Mouse (Mus musculus) right cerebral cortex, adult 2 months (tissue): ENCODE measurements around the gene Sh3d21.
"Not testable (repeated sequence)": the region's sequence is repeated elsewhere in the genome, so short reads cannot be mapped to it uniquely, and the experiment has no call there.

Experiments used
- DNase-seq, 2 experiments: peaks; one replicate each; pipeline ENCODE4 v3.0.0; 2021 to 2022; ENCODE audit warnings: low spot score in 2 of 2

The Sh3d21 gene

DNA sequence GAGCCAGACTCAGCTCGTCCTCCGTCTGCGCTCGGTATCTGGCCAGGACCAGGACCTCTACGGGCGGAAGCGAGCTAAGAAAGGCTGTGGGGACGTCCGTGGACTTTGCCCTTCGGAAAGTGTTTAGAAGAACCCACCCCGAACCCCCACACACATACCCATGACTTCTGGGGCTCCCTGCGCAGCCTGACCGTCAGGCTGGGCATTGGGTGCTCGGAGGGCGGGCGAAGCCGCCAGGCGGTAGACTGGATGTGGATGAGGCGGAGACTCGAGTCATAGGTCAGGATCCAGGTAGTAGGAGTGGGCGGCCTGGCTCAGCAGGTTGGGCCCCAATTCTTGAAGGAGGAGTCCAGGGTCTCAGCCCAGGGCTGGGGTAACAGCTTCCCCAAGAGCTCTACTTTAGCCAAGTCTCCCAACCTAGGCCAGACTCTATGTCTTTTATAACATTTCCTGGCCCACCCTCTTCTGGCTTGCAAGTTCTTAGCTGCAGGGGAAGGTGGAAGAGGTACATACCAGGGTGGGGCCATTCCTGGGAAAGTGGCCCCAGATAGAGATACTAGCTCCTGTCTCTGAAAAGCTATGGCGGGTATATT is at the start of gene Sh3d21:
Gene Sh3d21, minus strand, starts transcription at position 425 of the 593 bp plus-strand sequence.
- DNase-seq: no peak

DNA sequence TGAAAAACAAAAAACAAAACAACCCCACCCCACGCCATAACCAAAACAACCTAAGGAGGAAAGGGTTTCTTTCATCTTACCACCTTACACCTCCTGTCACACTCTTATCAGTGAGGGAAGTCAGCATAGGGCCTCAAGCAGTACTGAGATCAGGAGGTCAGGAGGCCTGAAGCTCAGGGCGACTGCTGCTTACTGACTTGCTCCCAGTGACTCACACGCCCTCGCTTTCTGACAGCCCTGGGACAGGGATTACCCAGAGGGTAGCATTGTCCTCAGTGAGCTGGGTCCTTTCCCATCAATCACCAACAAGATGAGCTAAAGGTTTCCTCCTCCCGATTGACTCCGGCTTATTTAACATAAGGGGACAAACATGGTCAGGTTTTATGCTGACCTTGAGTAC is 43.8 kb upstream of the Sh3d21 start:
- DNase-seq: no peak

DNA sequence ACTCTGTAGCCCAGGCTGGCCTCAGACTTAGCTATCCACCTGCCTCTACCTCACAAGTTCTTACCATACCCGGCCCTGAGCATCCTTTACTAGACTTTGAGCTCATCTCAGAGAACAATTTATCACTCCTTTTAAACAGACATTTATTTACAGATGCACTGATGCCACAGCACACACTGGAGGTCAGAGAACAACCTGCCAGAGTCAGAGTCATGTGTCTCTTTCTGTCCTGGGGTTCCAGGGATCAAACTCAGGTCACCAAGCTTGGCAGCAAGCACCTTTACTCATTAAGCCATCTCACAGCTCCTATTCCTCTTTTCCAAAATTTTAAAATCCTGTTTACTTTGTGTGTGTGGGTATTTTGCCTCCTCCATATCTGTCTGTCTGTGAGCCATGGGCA is 42.1 kb upstream of the Sh3d21 start:
- no peak for DNase-seq

DNA sequence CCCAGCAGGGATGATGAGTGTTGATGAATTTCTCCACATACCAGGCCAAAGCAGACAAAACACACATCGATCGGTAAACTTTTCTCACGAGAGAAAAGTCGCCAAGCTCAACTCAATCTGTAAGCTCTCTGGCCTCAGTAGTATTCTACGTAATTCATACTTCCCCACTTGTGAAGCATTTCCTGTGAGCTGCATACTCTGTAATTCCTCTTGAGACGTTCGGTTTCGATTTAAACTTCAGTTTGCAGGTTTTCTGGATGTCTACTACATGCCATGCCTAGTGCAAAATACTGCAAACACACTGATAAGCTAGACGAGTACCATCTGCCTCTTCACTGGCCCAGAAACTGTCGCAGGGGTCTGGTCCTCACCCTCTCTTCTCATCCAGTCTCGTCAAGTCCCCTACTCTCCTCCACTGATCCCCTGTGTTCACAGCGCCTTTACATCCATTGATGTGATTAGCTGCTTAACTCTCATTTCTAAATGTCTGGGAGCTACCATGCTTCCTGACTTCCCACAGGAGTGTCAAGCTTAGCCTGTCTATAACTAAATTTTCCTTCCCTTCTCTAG is 41.5 kb upstream of the Sh3d21 start:
- DNase-seq: no peak

DNA sequence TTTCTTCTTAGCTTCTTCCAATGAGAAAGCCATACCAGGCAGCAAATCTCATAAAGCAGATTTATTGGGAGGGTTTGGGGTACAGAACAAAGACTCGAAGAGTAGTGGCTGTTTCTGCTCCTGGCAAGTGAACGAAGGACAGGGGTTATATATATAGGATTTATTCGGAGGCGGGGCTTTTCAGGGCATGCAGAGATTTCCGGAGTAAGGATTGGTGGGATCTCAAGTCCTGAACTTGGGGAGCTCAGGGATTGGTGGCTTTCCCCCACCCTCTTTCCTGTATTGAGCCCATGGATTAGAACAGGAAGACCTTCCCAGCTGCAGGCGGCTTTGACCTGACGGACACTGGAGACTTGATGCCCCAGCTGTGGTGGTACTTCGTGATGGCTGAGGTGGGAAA is 40.7 kb upstream of the Sh3d21 start:
- DNase-seq: no peak

DNA sequence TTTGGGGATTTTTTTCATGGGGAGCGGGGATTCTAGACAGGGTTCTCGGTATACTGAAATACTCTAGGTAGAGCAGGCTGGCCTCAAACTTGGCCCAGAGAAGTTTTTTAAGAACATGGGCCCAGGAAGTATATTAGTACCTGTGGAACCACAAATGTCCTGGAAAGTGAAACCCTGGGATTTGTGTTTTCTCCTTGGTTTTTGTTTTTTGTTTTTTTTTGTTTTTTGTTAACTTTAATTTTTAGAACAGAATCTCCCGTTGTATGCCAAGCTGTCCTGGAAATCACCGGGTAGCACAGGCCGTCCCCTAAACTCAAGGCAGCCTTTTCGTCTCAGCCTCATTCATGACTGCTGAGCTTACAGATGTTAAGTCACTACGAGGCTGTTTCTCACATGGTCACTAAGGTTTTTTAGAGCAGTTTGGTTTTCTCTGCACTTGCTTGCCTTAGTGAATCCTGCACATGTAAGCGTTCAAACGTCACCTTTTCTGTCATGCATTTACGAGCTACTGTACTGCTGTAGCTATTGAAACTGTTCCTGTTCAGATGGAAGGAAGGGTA is 40.1 kb upstream of the Sh3d21 start:
- no peak for DNase-seq

DNA sequence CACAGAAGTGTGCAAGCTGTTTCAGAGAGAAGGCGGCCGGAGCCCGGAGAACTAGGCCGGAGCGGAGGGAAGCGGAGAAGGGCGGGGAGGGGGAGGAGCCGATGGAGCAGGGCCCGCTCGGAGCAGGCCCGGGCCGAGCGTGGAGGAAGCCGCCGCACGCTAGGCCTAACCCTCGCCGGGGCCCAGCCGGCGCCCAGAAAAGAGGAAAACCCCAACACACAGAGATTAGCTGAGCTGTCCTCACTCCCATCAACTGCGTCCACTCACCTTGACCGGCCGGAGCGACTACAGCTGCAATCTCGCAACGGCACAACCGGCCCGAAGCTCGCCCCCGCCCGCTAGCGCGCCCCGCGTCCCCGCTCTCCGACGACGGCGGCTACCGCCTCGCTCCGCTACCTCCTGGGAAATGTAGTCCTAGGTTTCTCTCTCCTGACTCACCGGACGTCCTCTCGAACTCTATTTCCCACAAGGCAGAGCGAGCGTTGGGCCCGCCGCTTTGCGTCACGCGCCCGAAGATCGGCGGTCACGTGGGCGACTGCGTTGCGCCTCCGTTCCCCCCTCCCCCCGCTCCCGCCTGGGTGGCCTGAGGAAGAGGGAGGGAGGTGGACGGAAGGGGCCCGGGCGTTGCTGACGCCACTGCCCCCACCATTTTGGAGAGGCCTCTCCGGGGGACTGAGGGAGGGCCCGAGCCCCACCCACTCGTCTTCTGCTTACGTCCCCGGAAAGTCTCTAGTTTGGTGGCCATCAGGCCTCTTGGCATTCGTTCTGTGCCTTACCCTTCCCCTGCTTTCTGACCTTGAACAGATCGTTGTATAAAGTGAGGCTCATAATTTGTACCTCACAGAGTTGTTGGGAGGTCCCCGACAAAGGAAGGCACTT is 39.3 kb upstream of the Sh3d21 start, which contains the start of gene Thrap3:
Gene Thrap3, minus strand, starts transcription at position 458 of the 879 bp plus-strand sequence.
- peak; percentile 98 to 99 for DNase-seq

DNA sequence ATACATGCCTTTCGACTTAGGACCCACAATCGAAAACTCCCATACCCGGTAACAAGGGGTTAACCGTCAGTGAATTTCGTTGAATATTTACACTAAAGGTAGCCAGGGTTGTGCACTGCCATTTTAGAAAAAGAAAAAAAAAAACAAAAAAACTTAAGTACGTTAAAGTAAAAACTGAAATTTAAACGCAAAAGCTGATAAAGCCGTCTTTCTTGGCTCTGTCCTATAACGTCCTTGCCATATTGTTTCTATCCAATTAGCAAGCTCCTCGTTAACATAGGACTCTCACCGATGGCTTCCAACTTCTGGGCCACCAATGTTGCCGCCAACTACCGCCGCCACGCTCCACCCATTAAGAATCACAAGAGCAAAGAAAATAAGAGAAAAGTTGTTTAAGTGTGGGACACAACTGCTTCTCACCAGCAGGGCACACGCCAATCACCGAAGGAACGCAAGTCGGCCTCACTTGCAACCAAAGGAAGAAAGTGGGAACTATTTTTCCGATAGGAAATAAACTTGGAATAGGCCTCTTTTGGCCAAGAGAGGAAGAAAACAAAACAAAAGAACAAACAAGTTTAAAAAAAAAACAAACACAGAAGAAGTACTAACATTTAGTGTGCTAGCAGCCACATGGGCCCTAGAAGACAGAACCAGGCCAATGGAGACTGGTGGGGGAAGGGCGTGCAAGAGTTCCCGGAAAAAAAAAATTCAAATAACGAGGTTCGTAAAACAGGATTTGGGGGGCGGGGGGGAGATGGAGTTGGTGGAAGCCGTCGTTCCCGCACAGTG is 38.4 kb upstream of the Sh3d21 start:
- DNase-seq: peak in 1 of 2 experiments; percentile 26

DNA sequence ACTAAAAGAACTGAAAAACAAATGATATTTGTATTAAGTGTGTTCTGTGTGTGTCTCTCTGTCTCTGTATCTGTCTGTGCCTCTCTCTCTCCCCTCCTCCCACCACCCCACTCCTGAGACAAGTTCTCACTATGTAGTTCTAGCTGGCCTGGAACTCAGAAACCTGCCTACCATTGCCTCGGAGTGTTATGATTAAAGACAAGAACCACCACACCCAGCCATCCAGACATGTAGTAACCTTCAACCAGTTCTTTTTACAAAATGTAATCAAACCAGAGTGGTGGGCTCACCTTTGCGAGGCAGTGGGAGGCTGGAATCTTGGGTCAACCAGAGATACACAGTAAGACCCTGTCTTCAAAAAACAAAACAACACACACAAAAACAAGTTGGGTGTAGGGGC is 37.4 kb upstream of the Sh3d21 start:
- DNase-seq: no peak

DNA sequence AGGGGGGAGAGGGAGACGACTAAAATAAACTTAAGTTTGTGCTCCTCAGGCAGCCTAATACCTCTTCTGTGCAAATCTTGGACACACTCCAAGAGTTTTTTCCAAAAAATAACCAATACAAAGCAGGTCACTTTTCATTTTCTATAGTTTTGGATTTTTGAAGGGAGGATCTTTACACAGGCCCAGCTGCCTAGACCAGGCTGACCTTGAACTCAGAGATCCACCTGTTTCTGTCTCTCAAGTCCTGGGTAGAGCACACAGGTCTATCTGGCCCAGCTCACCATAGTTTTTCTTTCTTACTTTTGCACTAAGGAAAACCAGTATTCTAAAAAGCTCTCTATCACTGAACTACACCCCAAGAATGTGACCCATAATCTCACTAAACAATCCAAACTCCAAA is 36.7 kb upstream of the Sh3d21 start:
- no peak for DNase-seq

DNA sequence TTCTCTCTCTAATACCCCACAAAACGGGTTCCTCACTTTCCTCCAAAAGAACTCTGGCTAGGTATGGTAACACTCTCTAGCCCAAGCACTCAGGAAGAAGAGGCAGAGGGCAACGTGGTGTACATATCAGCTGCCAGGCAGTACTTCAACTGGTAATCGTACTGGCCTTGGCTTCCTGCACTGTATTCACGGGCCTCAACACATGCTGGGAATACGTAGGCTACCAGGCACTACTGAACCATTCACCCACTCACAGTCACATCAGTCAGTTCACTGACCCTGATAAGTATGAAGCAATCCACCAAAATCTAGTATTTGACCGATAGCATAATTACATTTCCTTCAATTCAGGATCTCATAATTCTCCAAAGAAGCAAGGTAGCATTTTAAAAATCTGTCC is 36.3 kb upstream of the Sh3d21 start:
- no peak for DNase-seq

DNA sequence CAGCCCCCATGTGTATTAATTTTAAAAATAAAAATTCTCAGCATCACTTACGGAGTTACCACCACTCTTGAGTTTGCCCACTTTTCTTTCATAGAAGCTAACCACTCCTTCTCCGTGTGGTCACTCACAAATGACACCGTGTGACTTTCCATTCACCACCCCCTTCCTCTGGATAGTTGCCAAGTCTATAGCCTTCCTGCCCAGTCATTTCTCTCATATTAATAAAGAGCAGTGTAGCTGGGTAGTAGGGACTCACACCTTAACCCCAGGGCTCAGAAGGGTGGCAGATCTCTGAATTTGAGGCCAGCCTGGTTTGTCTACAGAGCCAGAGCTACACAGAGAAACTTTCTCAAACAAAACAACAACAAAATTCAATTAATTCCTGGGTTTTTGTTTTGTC is 34.2 kb upstream of the Sh3d21 start:
- no peak for DNase-seq

DNA sequence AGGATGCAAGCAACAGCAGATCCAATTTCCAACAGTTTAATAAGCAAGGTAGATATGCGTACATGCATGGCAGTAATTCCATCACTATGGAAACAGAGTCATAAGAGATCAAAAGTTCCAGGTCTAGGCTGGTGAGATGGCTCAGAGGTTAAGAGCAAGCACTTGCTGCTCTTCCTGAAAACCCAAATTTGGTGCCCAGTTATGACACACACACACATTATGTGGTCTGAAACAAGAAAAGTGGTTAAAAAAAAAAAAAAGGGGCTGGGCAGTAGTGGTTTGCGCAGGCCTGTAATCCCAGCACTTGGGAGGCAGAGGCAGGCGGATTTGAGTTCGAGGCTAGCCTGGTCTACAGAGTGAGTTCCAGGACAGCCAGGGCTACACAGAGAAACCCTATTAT is 31.6 kb upstream of the Sh3d21 start:
- DNase-seq: no peak

DNA sequence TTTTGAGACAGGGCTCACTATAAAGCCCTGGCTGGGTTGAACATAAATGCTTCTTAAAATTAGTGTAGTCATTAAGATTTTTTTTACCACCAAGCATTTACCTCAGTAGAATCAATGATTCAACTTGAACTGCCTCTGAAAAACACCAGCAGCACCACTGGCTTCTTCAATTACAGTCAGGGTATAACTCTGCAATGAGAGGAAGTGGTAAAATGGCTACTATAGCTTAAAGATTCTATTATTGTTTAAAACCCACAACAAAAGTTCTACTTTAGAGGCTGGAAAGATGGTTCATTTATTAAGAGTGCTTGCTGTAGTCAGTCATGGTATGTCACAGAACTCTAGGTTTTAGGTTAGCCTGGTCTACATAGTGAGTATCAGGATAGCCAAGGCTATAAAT is 30.9 kb upstream of the Sh3d21 start:
- no peak for DNase-seq

DNA sequence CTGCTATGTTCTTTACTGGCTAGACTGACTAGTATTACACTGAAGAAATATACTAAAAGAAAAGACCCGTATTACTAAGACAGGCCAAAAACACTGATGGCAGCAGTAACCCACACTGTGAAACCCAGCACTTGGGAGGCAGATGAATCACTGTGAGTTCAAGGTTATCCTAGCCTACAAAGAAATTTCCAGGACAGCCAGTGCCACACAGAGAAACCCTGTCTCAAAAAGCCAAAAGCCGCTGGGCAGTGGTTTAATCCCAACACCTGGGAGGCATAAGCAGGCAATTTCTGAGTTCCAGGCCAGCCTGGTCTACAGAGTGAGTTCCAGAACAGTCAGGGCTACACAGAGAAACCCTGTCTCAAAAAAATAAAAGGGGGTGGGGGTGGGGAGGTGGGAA is 27.3 kb upstream of the Sh3d21 start:
- no peak for DNase-seq

DNA sequence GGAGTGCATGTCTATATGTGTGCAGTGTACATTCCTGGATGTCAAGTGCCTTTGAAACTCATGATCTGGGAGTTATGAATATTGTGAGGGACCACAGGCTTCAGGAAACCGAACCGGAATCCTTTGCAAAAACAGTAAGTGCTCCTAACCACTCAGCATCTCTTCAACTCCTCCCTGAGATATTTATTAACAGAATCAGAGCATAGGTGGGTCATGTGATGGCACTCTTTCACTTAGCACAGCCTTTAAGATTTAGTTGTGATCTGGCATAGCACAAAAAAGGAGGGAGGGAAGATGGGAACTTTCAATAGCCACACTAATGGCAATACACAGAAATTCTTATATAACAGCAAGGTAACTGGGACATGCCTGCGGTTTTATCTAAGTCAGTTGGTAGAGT is 23.8 kb upstream of the Sh3d21 start:
- no peak for DNase-seq

DNA sequence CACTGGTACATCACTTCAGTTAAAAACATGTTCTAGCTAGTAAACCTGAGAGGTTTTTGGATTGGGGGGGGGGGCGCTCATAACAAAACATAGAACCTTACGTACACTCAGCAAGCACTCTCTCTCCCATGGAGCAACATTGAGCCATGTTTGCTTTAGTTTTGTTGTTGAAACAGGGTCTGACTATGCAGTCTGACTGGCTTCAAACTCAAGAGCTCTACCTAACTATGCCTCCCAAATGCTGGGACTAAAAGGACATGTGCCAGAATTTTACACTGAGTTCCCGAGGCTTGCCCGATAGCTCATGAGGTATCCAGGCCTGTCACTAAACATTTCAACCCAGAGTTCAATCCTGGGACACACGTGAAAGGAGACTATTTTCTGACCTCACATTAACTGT is 19.7 kb upstream of the Sh3d21 start:
- DNase-seq: no peak

DNA sequence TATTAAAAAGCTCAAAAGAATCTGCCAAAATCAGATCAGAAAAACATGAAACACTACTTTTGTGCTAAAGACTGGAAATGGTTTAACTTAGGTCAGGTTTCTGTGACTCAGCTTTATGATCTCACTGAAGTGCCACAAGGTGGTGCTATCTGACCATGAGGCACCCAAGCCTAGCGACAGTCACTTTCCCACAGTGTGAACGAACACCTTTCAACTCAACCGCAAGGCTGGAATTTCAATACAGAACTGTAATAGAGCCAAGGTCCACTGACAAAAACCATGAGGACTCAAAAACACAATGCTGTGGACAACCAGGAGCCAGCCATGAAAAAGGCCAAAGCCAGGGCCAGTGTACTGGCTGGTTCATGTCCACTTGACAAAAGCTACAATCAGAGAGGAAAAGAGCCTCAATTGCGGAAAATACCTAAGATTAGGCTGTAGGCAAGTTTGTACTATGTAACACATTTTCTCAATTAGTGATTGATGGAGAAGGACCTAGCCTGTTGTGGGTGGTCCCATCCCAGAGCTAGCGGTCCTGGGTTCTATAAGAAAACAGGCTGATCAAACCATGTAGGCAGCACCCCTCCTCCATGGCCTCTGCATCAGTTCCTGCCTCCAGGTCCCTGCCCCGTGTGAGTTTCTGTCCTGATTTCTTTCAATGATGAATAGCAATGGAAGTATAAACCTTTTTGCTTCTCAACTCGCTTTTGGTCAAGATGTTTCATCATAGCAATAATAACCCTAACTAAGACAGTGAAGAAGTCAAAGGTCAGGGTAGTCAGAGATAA is 18.1 kb upstream of the Sh3d21 start:
- peak; percentile 47 to 49 for DNase-seq

DNA sequence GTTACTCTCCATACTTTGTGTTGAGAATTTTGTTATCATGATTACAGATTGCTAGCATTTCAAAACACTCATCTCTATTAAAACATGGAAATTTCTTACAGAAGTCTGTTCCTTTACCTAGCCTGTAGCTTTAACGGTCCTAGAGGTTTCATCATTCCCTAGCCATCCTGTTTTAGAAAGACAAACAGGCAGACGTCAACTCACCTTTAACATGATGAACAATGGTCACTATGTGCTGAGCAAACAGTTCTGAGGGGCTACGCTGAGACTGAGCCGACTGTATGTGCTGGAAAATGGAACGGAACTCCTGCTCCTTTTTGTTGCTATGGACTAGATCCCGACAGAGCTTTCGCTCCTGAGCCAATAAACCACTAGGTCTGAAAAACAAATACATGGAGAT is 12.7 kb upstream of the Sh3d21 start:
- not testable (repeated sequence) for DNase-seq

DNA sequence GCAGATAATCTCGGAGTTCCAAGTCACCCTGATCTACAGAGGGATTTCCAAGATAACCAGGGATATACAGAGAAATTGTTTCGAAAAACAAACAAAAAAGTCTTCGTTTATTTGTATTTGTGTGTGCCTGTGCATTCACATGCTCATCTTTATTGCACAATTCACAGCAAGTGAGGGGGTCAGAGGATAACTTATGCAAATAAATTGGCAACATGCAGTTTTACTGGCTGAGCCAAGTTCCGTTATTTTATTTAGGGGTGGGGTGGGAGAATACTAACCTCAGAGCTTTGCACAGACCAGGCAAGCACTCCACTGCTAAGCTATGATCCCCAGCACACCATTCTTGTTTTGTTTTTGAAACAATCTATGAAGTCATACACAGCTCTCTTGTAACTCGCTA is 10.5 kb upstream of the Sh3d21 start:
- no peak for DNase-seq

DNA sequence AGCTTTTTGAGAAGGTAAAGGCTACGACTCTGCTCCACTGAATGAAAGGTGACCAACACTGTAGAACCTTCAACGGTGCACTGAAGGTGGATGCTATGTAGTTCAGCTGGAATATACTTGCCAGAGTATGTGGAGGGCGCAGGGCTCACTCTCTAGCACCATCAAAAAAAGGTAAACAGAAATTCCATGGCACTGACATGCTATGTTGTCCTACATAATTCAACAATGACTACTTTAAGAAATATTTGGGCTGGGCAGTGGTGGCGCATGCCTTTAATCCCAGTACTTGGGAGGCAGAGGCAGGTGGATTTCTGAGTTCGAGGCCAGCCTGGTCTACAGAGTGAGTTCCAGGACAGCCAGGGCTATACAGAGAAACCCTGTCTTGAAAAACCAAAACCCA is 7.4 kb upstream of the Sh3d21 start:
- not testable (repeated sequence) for DNase-seq
